Mouse (Mus musculus) heart, embryonic 14.5 days (tissue): ENCODE measurements around the gene Pdzd2. TPM values are rescaled to one million over a fixed set of nuclear protein-coding genes. Genes with fewer than 3 reads are reported as not detected.

Experiments used
- ATAC-seq: fragments of 200-750 bp; cut with Nextera tagmentation; 2 replicates; pipeline ENCODE4 v1.8.0; 2017; ENCODE audit warnings: low read depth, moderate TSS enrichment; ENCODE audit not compliant: insufficient number of reproducible peaks, insufficient read depth, low FRiP score
- H3K27ac ChIP-seq, 2 experiments: fragments of 200-500 bp in 1 of 2; fragments of 300-500 bp in 1 of 2; sonication (generic) in 1 of 2; replicated peaks in 1 of 2; 2 replicates each; pipeline ENCODE4 v1.5.1; 2012 to 2014; ENCODE audit warnings: low read depth in 2 of 2, low read length in 2 of 2, control low read depth in 1 of 2, mild to moderate bottlenecking in 1 of 2, mixed read lengths in 1 of 2; ENCODE audit not compliant: control insufficient read depth in 1 of 2, insufficient read depth in 1 of 2
- H3K27me3 ChIP-seq: fragments of 300-500 bp; sonication (generic); 2 replicates; pipeline ENCODE4 v1.6.1; 2014; ENCODE audit warnings: mild to moderate bottlenecking, low read length, control low read depth; ENCODE audit not compliant: control insufficient read depth, insufficient read depth
- H3K36me3 ChIP-seq: fragments of 300-500 bp; sonication (generic); 2 replicates; pipeline ENCODE4 v1.6.1; 2014; ENCODE audit warnings: mild to moderate bottlenecking, control low read depth, low read length, mixed read lengths; ENCODE audit not compliant: control insufficient read depth, insufficient read depth
- H3K4me1 ChIP-seq, 2 experiments: fragments of 200-500 bp in 1 of 2; fragments of 300-500 bp in 1 of 2; sonication (generic) in 1 of 2; 2 replicates each; pipeline ENCODE4 v1.6.1; 2012 to 2014; ENCODE audit warnings: low read length in 2 of 2, control low read depth in 1 of 2, mixed read lengths in 1 of 2; ENCODE audit not compliant: control insufficient read depth in 2 of 2, insufficient read depth in 2 of 2
- H3K4me2 ChIP-seq: fragments of 300-500 bp; sonication (generic); 2 replicates; pipeline ENCODE4 v1.6.1; 2014; ENCODE audit warnings: mild to moderate bottlenecking, low read length
- H3K4me3 ChIP-seq, 2 experiments: fragments of 200-500 bp in 1 of 2; fragments of 300-500 bp in 1 of 2; sonication (generic) in 1 of 2; 2 replicates each; pipeline ENCODE4 v1.5.1; 2012 to 2014; ENCODE audit warnings: low read length in 2 of 2, mild to moderate bottlenecking in 2 of 2, control low read depth in 1 of 2, low read depth in 1 of 2, moderate library complexity in 1 of 2; ENCODE audit not compliant: control insufficient read depth in 1 of 2, insufficient read depth in 1 of 2
- H3K9ac ChIP-seq: fragments of 300-500 bp; sonication (generic); 2 replicates; pipeline ENCODE4 v1.6.1; 2014; ENCODE audit warnings: mild to moderate bottlenecking, low read length
- H3K9me3 ChIP-seq: fragments of 300-500 bp; sonication (generic); 2 replicates; pipeline ENCODE4 v1.6.1; 2016; ENCODE audit warnings: low read length, control low read depth; ENCODE audit not compliant: control insufficient read depth
- WGBS: fragments of 180-500 bp; shearing (Covaris S2); extraction: QIAGEN DNeasy Blood & Tissue Kit; methylation state at CpG from one replicate; pipeline ENCODE4 v1.1.7; 2014; 5-methylcytosine and 5-hydroxymethylcytosine counted together
- polyA plus RNA-seq: library from polyadenylated mRNA; unstranded; fragments of >200 nt; fragmentation: Nextera tagmentation; extraction: Ambion mirVana; gene quantifications from 2 replicates; pipeline ENCODE4 v1.2.1, GENCODE M21; 2014

Gene Pdzd2
- polyA plus RNA-seq, 1 experiment from 2014 or later, result 16.8 TPM

GRCm38 (mm10) chr15:12674026-12674425 lies 65.7 kb downstream of the Pdzd2 start:
- WGBS, result 84% methylated on average over 5 of the region's 5 CpGs
- Histone ChIP-seq H3K36me3 (no peaks in the 10 kb centered on the region), H3K4me3 (no peak overlapping the region), H3K27ac (no peak overlapping the region), H3K9ac (no peak overlapping the region), H3K27me3 (no peaks in the 10 kb centered on the region), H3K4me1 (peaks cover 2 to 6% of the 10 kb centered on the region in 2 experiments), H3K9me3 (0 out of 2 replicates have a peak, but pooled peaks cover 3% of the 10 kb centered on the region), H3K4me2 (no peak overlapping the region)
- no peak for ATAC-seq

DNA sequence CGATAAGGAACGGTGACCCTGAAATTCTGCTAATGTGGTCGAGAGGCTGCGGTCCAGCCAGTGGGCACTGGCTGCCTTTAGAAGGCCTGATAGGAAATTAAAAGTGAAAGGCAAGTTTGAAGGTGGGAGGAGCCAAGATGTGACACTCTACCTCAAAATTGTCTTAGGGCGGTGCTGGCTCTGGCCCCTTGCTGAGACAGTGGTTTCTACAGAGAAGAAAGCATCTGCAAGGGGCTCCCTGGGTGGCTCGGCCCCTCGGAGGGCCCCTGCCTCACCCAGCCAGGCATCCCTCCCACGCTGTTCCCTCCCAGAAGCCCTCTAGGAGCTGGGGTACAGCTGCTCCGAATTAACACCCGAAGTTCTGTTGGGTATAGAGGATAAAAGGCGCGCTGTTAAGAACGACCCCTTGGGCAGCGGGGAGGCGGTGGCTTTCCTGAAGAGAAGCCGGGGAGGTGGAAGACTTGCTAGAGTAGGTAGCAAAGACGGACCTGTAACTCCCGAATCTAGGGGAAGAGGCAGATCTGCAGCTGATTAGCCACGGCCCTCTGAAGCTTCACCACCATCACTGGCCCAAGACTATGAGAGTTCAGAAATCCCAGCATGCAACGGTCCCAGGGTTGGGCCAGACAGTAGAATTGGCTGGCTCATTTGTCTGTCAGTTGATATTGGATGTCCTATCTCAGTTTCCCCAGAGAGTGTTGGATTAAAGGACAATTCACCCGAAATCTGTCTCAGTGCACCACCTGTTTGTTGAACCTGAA lies 71.8 kb downstream of the Pdzd2 start:
- no peaks in the 10 kb centered on the region for H3K27me3 ChIP-seq
- no peak overlapping the region for H3K27ac ChIP-seq
- no peaks in the 10 kb centered on the region for H3K36me3 ChIP-seq
- H3K4me2 ChIP-seq, result peak overlapping the region; percentile 30
- H3K9me3 ChIP-seq, result 0 out of 2 replicates have a peak, but pooled peaks cover 3% of the 10 kb centered on the region
- no peak overlapping the region; the same call in 1 of the 2 replicates for H3K9ac ChIP-seq
- peaks cover 5 to 6% of the 10 kb centered on the region in 2 experiments; a peak in 3 of 4 replicates for H3K4me1 ChIP-seq
- H3K4me3 ChIP-seq, result no peak overlapping the region; a peak in 1 of 4 replicates
- ATAC-seq, result no peak
- WGBS, result 37% methylated on average over 21 of the region's 21 CpGs

DNA sequence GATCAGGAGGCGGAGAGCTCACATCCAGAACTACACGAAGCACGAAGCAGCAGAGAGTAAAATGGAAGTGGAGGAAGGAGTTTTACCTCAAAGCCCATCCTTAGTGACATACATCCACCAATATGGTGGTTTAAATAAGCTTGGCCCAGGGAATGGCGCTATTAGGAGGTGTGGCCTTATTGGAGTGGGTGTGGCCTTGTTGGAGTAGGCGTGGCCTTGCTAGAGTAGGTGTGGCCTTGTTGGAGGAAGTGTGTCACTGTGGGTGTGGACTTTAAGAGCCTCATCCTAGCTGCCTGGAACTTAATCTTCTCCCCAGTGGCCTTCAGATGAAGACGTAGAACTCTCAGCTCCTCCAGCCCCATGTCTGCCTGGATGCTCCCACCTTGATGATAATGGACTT lies 73.8 kb downstream of the Pdzd2 start:
- ATAC-seq, result no peak
- Histone ChIP-seq H3K27ac (no peak overlapping the region), H3K4me3 (no peak overlapping the region), H3K9ac (no peak overlapping the region), H3K4me1 (peaks cover 5 to 6% of the 10 kb centered on the region in 2 experiments; a peak in 3 of 4 replicates), H3K27me3 (no peaks in the 10 kb centered on the region), H3K4me2 (no peak overlapping the region), H3K9me3 (no peaks in the 10 kb centered on the region), H3K36me3 (no peaks in the 10 kb centered on the region)
- WGBS, result 92% methylated on average over 6 of the region's 6 CpGs

DNA sequence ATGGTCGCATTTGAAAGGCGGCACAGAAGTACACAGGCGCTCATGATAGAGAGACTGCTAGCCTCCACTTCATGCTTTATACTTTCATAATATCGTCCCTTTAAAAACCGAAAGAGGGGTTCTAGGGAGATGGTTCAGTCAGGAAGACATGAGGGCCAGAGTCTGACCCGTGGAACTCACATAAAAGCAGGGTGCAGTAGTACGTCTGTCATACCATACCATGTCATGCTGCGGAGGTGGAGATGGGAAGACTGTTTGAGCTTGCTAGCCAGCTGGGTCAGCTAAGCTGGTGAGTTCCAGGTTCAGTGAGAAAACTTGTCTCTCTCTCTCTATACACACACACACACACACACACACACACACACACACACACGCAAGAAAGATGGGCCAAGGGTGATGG lies 76.4 kb downstream of the Pdzd2 start:
- Histone ChIP-seq H3K4me2 (no peak overlapping the region), H3K36me3 (no peaks in the 10 kb centered on the region), H3K4me3 (no peak overlapping the region), H3K9me3 (no peaks in the 10 kb centered on the region), H3K9ac (no peak overlapping the region), H3K27me3 (no peaks in the 10 kb centered on the region), H3K4me1 (peaks cover 5 to 6% of the 10 kb centered on the region in 2 experiments; a peak in 3 of 4 replicates), H3K27ac (no peak overlapping the region)
- ATAC-seq, result no peak
- 84% methylated on average over 9 of the region's 9 CpGs for WGBS

GRCm38 (mm10) chr15:12660320-12660719 lies 79.4 kb downstream of the Pdzd2 start:
- no peaks in the 10 kb centered on the region for H3K27me3 ChIP-seq
- ATAC-seq, result no peak
- no peaks in the 10 kb centered on the region for H3K9me3 ChIP-seq
- H3K36me3 ChIP-seq, result no peaks in the 10 kb centered on the region
- no peak overlapping the region for H3K27ac ChIP-seq
- 82% methylated on average over 9 of the region's 9 CpGs for WGBS
- H3K4me2 ChIP-seq, result no peak overlapping the region
- H3K4me3 ChIP-seq, result no peak overlapping the region
- no peaks in the 10 kb centered on the region for H3K4me1 ChIP-seq
- no peak overlapping the region for H3K9ac ChIP-seq

DNA sequence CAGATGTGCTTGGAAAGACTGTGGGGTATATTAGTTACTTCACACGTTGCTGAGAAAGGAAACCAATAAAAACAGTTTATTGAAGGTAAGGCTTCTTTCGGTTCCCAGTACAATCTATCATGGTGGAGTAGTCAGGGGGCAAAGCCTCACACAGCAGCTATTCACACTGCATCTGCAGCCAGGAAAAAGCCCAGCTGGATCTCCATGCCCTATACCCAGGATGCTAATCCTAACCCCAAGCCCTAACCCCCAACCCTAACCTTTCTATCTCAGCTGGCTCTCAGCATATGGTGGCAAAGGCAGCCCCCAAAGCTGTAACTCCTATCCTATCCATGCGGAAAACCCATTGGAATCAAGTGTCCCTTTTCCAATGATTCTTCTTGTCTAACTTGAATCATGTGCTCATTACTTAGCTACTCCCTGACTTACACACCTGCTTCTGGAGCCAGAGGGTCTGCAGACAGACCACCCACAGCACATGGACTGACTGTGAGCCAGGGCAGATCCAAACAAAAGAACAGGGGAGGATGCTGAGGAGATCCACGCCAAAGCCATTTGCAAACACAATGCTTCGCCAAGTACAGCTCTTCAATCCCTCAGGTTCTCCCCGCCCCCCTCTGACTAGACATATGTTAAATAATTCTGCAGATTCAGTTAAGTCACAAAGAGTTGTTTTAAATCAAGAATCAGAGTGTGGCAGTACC lies 83.6 kb downstream of the Pdzd2 start:
- ATAC-seq, result no peak
- H3K9ac ChIP-seq, result no peak overlapping the region
- H3K4me1 ChIP-seq, result peaks cover 6 to 11% of the 10 kb centered on the region in 2 experiments
- 0 out of 2 replicates have a peak, but pooled peaks cover 4% of the 10 kb centered on the region for H3K36me3 ChIP-seq
- 96% methylated on average over 6 of the region's 6 CpGs for WGBS
- no peak overlapping the region for H3K4me2 ChIP-seq
- no peaks in the 10 kb centered on the region for H3K27me3 ChIP-seq
- no peak overlapping the region for H3K27ac ChIP-seq
- H3K9me3 ChIP-seq, result no peaks in the 10 kb centered on the region
- no peak overlapping the region for H3K4me3 ChIP-seq

GRCm38 (mm10) chr15:12655316-12655715 lies 84.4 kb downstream of the Pdzd2 start:
- Histone ChIP-seq H3K36me3 (0 out of 2 replicates have a peak, but pooled peaks cover 4% of the 10 kb centered on the region), H3K9ac (no peak overlapping the region), H3K9me3 (no peaks in the 10 kb centered on the region), H3K27me3 (no peaks in the 10 kb centered on the region), H3K4me2 (no peak overlapping the region), H3K4me3 (no peak overlapping the region), H3K27ac (no peak overlapping the region), H3K4me1 (peaks cover 6 to 11% of the 10 kb centered on the region in 2 experiments)
- ATAC-seq, result no peak
- WGBS, result 95% methylated on average over 7 of the region's 7 CpGs
